Mouse (Mus musculus): ENCODE measurements around the gene Klk5. TPM values are rescaled to one million over a fixed set of nuclear protein-coding genes. Genes with fewer than 3 reads are reported as not detected.

Gene Klk5
- total RNA-seq, 2 experiments from 2014 or later, result not detected

DNA sequence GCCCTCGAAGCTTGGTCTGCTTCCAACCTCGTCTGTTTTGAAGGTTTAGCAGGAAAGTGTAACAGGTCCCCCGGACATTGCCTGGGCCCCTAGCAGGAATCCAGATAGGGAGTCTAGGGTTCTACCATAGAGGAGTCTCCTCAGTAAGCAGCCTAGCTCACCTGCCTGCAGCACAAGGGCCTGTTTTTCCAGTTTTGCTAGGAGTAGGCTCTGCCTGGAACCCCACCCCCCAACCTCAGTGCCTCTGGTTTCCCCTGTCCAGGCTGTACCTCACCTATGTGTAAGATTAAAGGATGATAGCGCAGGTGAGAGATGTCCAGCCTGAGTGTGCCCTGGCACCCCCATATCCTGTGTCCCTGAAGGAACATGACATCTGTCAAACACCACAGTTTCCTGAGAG is 34.7 kb downstream of the Klk5 start:
- no peak for DNase-seq

DNA sequence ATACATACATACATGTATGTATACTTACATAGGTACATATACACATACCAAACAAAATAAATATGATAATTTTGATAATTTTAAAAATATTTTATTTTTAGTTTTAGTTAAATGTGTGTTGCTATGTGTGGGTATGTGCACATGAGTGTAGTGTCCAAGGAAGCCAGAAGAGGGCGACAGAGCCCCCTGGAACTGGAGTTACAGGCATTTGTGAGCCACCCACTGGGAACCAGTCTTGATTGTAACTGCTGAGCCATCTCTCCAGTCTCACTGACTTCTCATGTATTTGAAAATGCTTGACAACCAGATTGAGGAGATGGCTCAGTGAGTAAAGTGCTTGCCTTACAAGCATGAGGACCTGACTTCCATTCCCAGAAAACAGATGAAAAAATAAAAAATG is 36.5 kb downstream of the Klk5 start:
- DNase-seq, result no peak

GRCm38 (mm10) chr7:43880912-43881311 is 39.1 kb downstream of the Klk5 start, which contains the start of gene Klk4:
TSS of gene Klk4 (plus strand) at chr7:43881160.
- DNase-seq, result no peak

DNA sequence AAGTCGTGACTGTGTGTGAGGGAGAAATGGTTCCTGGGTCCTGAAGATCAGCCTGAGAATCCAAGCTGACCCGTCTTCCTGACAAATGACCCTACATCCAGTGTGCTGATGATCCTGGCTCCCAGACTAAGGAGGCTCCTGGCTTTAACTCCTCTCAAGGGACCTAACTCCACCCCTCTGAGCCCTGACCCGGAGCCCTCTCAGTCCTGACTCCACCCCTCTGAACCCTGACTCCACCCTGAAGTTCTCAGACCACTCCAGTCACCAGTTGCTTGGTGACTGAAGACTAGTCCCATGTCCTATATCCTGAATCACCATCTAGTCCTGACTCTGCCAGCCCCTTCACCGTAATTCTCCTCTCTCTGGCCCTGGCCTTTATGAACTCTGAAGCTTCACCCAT is 40.6 kb downstream of the Klk5 start:
- peak; percentile 17 to 37 for DNase-seq

DNA sequence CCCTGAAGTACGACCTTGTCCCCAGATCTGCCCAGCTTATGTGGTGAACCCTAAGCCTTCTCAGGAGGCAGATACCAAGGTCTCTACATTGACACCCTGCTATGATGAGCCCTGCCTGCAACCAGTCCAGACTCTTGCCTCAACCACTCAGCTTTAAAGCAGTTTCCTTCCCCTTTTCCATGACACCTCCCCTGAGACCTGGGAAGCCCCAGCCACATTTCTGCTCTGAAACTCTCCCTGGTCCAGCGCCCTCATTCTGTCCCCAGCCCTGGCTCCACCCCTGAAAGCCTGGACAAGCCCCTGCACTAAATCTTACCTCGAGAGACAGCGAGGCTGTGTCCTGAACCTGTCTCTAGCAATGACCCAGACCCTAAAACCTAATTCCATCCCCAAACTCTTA is 41.0 kb downstream of the Klk5 start:
- peak; percentile 6 to 19 for DNase-seq

- DNase-seq, result peak; percentile 32 to 48
Measured at GRCm38 (mm10) chr7:43883547-43883946, 41.8 kb downstream of the Klk5 start.

DNA sequence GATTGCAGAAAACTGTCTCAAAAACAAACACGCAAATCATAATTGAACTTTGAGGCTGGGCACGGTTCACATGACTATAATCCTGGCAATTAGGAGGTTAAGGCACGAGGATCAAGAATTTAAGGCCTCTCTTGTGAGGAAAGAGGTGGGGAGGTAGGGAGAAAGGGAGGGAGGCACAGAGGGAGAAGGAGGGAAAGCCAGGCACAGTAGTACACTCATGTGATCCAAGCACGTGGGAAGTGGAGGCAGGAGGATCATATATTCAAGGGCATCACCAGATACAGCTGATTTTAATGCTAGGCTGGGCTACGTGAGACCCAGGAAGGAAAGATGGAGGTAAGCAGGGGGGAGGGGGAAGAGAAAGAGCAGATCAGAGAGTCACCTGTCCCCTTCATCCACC is 49.6 kb downstream of the Klk5 start:
- no peak for DNase-seq

GRCm38 (mm10) chr7:43891788-43892187 is 50.0 kb downstream of the Klk5 start:
- no peak for DNase-seq

DNA sequence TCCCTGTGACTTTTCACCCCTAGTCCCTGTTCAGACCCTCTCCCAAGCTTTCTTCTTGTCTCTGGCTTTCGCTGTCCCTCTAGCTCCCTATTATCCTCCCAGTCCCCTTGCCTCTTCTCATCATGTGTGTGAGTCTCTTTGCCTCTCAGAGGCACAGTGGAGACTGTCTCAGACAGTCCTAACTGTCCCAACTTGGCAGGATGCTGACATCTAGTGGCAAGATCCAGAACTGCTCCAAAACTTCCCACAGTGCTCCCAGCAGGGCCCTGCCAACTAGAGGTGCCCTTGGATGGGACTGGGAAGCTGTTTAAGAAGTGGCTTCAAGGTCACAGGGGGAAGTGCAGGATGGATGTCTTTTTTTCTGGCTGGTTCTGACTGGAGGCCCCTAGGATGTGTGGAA is 53.1 kb downstream of the Klk5 start:
- DNase-seq, result peak; percentile 79 to 95

Other genes starting within 250 kb of the Klk5 start
- not detected for gene Zfp819, start 234.8 kb upstream of the Klk5 start, total RNA-seq (2021)
- gene Ceacam18, start 207.3 kb upstream of the Klk5 start, total RNA-seq (2021), result not detected
- gene Siglece, start 181.8 kb upstream of the Klk5 start, total RNA-seq (2021), result 1 to 10 TPM; 1.4 to 1.6 TPM
- 1 to 10 TPM; 2.7 to 3.1 TPM for gene Ctu1, start 170.0 kb upstream of the Klk5 start, total RNA-seq (2021)
- gene Klk14, start 151.6 kb upstream of the Klk5 start, total RNA-seq (2021), result under 1 TPM; 0.23 to 0.47 TPM
- gene Klk13, start 129.4 kb upstream of the Klk5 start, total RNA-seq (2021), result not detected
- gene Klk12, start 73.1 kb upstream of the Klk5 start, total RNA-seq (2021), result not detected
- gene Klk11, start 67.4 kb upstream of the Klk5 start, total RNA-seq (2021), result under 1 TPM in 1 of 2 experiments, not detected in 1; 0.30 TPM
- under 1 TPM; 0.20 to 0.49 TPM for gene Klk10, start 60.9 kb upstream of the Klk5 start, total RNA-seq (2021)
- gene Klk9, start 50.1 kb upstream of the Klk5 start, total RNA-seq (2021), result not detected
- 10 to 100 TPM in 1 of 2 experiments, 1 to 10 TPM in 1; 8.9 to 10.2 TPM for gene Klk8, start 44.4 kb upstream of the Klk5 start, total RNA-seq (2021)
- not detected for gene Klk7, start 30.7 kb upstream of the Klk5 start, total RNA-seq (2021)
- gene Klk6, start 17.5 kb upstream of the Klk5 start, total RNA-seq (2021), result not detected
- gene Klk4, start 39.2 kb downstream of the Klk5 start, total RNA-seq (2021), result not detected
- gene Klk15, start 91.8 kb downstream of the Klk5 start, total RNA-seq (2021), result not detected
- not detected for gene Klk1b8, start 108.7 kb downstream of the Klk5 start, total RNA-seq (2021)
- gene Klk1b1, start 124.8 kb downstream of the Klk5 start, total RNA-seq (2021), result not detected
- not detected for gene Klk1b9, start 134.1 kb downstream of the Klk5 start, total RNA-seq (2021)
- not detected for gene Klk1b11, start 153.9 kb downstream of the Klk5 start, total RNA-seq (2021)
- gene Klk1b26, start 170.2 kb downstream of the Klk5 start, total RNA-seq (2021), result 1 to 10 TPM; 2.8 to 4.1 TPM
- not detected for gene Klk1b27, start 210.3 kb downstream of the Klk5 start, total RNA-seq (2021)

Measured in heart, adult 18-20 months (tissue).